Mouse (Mus musculus): ENCODE data around the gene Wwox.

Gene Wwox

GRCm38 (mm10) chr8:115109309-115109708, 669.9 kb downstream of the Wwox start:
- no peak for DNase-seq (ENCODE audit: low spot score in 2 of 2)

- DNase-seq (ENCODE audit: low spot score in 2 of 2): no peak
Observed at GRCm38 (mm10) chr8:115110423-115110822, 671.0 kb downstream of the Wwox start.

- no peak for DNase-seq (ENCODE audit: low spot score in 2 of 2)
Observed at GRCm38 (mm10) chr8:115112062-115112461, 672.6 kb downstream of the Wwox start.

DNA sequence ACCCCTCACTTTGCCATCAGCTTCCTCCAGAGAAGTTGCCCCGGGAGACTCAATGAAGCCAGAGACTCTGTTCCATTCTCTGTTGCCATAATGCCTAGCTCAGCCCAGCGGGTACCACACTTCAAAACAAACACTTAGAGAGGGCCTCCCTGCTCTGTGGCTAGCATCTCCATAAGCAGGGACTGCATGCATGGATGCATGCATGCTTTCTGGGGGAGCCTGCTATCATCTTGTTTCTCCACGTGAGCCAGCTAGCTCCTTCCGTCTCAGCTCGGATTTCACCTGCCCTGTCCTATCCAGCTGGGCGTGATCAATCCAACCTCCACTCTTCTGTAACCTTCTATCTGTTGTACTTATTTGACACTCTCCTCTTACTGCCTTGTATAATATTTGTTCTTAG, 675.0 kb downstream of the Wwox start:
- DNase-seq (ENCODE audit: low spot score in 2 of 2): no peak

GRCm38 (mm10) chr8:115126081-115126480, 686.6 kb downstream of the Wwox start:
- DNase-seq (ENCODE audit: low spot score in 2 of 2): no peak

DNA sequence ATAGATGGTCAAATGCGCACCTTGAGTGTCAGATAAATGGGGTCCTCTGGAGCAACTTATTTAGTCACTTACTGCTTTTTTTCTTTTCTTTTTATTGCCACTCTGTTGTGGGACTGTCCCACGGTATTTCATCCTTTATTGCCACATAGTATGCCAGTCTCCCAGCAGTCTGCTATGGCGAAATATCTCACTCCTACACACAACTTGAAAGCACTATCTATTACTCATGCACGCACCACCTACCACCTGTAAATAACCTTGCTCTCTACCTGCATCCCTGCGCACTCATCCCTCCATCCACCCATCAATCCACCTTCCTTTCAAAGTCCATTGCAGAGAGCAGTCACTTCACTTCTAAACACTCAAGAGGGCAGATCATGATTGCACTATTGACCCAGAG, 687.2 kb downstream of the Wwox start:
- DNase-seq (ENCODE audit: low spot score in 2 of 2): no peak

DNA sequence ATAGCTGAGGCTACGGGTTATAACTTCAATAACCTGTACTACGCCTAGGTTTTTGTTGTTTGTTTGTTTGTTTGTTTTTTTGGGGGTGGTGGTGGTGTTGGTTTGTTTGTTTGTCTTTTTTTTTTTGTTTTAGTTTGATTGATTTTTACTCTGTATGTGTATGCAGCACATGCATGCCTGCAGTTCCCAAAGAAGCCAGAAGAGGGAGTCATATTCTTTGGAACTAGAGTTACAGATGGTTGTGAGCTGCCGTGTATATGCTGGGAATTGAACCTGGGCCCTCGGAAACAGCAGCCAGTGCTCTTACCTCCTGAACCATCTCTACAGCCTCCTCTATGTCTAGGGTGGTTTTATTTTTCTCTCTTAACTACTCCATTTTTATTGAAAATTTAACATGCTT, 689.9 kb downstream of the Wwox start:
- no peak for DNase-seq (ENCODE audit: low spot score in 2 of 2)

- no peak for DNase-seq (ENCODE audit: low spot score in 2 of 2)
Observed at GRCm38 (mm10) chr8:115133119-115133518, 693.7 kb downstream of the Wwox start.

GRCm38 (mm10) chr8:115133711-115134218, 694.3 kb downstream of the Wwox start:
- no peak for DNase-seq (ENCODE audit: low spot score in 2 of 2)

GRCm38 (mm10) chr8:115136888-115137287, 697.4 kb downstream of the Wwox start:
- DNase-seq (ENCODE audit: low spot score in 2 of 2): no peak

DNA sequence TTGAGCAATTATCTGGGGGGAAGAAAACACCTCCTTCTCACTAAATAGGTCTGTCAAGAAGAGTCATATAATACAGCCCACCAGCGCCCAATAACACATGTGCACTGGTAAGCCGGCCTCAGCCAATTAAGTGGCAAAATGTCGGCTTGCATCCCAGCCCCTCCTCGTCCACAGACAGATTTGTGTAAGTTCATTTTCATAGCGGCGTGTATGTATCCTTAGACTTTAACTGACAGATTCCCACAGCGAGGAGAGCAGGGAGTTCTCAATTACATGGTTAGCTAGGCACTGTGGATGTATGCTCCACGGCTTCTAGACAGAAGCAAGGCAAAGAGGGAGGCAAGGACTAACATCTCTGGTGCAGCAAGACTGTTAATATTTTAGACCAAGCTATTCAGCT, 702.2 kb downstream of the Wwox start:
- DNase-seq (ENCODE audit: low spot score in 2 of 2): no peak

DNA sequence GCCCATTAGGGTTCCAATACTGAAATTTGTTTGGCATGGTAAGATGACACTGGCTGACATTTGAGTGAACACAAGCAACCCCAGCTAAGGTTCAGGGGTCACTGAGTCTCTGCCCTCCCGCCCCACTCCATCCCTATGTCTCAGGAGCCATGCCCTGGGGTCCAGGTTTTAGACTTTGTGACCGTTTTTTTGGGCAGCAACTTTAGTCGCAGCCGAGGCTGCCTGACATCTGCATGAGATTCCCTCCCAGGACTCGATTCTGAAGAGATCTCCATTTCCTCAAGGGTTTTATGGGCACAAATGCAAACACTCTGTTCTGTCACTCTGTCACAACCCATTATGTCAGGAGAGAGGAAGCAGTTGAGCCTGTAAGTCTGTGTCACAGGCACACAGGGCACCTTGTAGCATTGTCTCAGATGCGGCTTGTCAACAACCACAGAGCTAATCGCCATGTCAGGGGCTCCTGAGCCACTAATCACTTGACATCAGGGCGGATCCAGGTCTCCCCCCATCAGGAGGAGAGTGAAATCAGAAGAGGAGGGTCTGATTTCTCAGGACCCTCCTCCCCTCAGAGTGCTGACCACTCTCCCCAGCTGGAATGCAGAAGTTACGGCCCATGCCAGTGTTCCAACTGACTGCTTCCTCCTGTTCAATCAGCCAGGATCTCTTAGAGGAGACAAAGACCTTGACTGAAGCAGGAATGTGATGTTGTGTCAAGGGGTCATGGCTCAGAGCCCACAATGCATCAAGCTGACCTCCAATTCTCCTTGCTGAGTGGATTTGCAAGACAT, 704.3 kb downstream of the Wwox start:
- DNase-seq (ENCODE audit: low spot score in 2 of 2): no peak

- DNase-seq (ENCODE audit: low spot score in 2 of 2): no peak
Observed at GRCm38 (mm10) chr8:115147006-115147405, 707.6 kb downstream of the Wwox start.

- no peak for DNase-seq (ENCODE audit: low spot score in 2 of 2)
Observed at GRCm38 (mm10) chr8:115150446-115151109, 711.1 kb downstream of the Wwox start.

DNA sequence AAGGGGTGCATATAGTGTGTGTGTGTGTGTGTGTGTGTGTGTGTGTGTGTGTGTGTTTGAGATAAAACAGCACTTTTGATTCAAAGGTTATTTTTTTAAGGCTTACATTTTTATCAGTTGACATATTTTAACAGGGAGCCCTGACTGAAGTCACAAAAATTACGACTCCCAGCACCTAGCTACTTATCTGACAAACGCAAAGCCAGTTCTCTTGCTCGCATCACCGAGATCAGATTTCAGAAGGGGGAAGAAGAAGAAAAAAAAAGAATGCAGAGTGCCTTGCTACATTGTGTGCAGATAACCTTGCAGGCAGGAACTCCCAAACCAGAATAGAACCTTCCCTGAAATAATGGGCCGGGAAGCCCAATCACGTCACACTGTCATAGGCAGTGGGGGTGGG, 712.0 kb downstream of the Wwox start:
- DNase-seq (ENCODE audit: low spot score in 2 of 2): no peak

DNA sequence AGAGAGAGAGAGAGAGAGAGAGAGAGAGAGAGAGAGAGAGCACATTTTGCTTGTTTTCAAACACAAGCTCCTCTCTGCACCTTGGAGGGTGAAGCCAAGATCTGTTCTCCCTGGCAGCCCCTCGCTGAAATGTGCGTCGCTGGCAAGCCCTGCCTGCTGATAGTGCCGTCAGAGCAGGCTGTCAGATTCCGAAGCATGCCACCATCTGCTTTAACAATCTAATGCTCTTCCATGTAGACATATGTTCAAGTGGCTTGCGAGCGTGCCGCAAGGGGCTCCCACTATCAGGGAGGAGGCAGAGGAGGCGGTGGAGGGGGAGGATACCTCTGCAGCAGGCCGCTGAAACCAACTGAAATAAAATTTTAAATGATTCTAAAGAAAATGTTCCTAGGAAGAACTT, 714.6 kb downstream of the Wwox start:
- DNase-seq (ENCODE audit: low spot score in 2 of 2): peak; percentile 70 to 77

DNA sequence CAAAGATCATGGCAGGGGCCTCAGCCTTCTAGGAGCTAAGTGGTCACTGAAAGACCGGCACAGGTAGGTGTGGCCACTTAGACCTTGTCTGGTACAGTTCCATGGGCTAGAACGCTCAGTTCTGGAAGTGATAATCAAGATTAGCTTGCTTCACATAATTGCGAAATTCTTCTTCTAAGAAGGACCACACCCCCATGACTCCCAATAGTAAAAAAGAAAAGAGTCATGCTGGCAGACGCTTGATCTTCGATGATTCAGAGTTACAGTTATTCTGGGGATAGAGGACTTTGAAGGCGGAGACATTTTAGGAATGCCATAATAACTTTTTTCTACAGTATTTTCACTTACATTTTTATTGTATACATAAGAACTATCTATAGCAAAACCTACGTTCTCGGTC, 716.7 kb downstream of the Wwox start:
- no peak for DNase-seq (ENCODE audit: low spot score in 2 of 2)

GRCm38 (mm10) chr8:115157977-115158720, 718.7 kb downstream of the Wwox start:
- peak in 1 of 2 experiments; percentile 28 for DNase-seq (ENCODE audit: low spot score in 2 of 2)

DNA sequence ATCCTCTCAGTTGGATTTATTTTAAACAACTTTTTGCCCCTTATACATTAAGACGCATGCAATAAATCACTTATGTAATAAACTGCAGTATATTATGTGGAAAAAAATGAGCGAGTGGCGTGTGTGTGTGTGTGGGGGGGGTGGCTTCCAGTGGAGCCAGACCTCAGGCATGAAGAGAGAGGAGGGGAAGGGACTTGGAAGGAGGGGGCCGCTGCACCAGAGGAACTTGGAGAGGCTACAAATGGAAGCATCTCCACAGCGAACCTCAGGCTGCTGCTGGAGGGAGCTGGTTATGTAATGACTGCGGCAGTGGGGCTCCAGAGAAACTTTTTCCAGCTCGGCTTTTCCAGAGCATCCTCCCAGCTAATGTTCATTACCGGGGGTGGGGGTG, 719.3 kb downstream of the Wwox start:
- peak in 1 of 2 experiments; percentile 40 for DNase-seq (ENCODE audit: low spot score in 2 of 2)

DNA sequence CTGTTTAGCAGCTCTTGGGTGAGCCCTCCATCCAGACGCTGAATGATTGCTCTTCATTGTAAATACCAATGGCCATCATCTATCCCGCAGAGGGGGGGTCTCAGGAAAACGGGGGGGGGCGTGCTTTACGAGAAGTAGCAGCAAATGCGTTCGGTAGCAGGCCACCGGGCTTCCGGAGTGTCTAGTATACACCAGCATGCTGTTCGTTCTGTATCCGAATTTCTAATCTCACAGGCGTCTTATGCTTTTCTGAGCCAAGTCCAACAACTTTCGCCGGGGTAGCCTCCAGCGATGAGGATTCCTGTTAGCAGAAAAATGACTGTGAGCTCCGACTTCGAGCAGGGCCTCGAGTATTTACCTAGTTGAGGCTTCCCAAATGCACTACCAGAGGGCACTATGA, 719.8 kb downstream of the Wwox start:
- peak in 1 of 2 experiments; percentile 35 for DNase-seq (ENCODE audit: low spot score in 2 of 2)

DNA sequence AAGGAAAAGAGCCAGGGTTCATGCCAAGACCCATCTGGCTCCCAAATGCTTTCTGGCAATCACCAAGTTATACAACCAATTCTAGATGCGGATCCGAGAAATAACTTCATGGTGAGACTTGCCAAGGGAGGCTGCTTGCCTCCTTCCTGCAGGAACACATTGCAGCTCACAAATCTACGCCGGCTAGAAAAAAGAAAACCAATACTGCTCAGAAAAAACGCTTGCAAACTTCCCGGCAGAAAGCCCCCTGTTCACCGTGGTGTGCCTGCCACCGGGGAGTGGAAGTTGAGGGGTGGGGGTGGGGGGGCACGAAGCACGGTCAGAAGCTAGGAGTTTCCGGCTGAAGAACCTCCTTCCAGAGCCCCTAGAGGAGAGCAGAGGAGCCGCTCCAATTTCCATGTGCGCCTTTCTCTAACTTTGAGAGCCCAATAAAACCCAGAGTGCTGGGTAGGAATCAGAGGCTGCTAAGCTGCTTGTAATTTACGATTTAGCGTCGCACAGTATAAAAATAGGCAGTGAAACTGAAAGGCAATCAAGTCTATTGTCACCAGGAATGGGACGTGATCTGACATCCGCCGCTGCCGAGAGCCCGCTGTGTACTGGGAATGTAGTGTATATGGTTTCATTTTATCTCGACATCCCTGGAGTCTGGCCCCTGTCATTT, 720.4 kb downstream of the Wwox start:
- peak in 1 of 2 experiments; percentile 45 for DNase-seq (ENCODE audit: low spot score in 2 of 2)

- no peak for DNase-seq (ENCODE audit: low spot score in 2 of 2)
Observed at GRCm38 (mm10) chr8:115160407-115160806, 721.0 kb downstream of the Wwox start.

All from frontal cortex, postnatal 36 days (tissue).